Mouse (Mus musculus) forebrain, embryonic 12.5 days (tissue): ENCODE measurements around the gene Eps8l1. TPM values are rescaled to one million over a fixed set of nuclear protein-coding genes. Genes with fewer than 3 reads are reported as not detected.

ENCODE experiments used
- microRNA-seq: library from miRNA; unstranded; fragments of <30 nt; microRNA quantifications from one replicate; pipeline ENCODE4, GENCODE M21; 2017
- polyA plus RNA-seq: library from polyadenylated mRNA; unstranded; fragments of >200 nt; fragmentation: Nextera tagmentation; extraction: Ambion mirVana; gene quantifications from 2 replicates; pipeline ENCODE4 v1.2.1, GENCODE M21; 2016

Gene Eps8l1
- polyA plus RNA-seq, 1 experiment from 2014 or later = 4.1 TPM

Small RNAs within 50 kb of the gene (microRNA-seq; reads per million reads assigned to microRNA genes)
- gene Gm24605 = not detected

Other genes with a start within 250 kb of the Eps8l1 start
- not detected in 2 replicates for gene Lilra5, start 222.9 kb upstream of the Eps8l1 start, polyA plus RNA-seq
- not detected in 2 replicates for gene Ncr1, start 123.0 kb upstream of the Eps8l1 start, polyA plus RNA-seq
- gene Gp6, start 62.9 kb upstream of the Eps8l1 start, polyA plus RNA-seq = 0.09 and 0.49 TPM in 2 replicates
- gene Rdh13, start 15.0 kb upstream of the Eps8l1 start, polyA plus RNA-seq = 26.5 and 26.7 TPM in 2 replicates
- 54.6 and 59.7 TPM in 2 replicates for gene Ppp1r12c, start 41.0 kb downstream of the Eps8l1 start, polyA plus RNA-seq
- gene Tnnt1, start 55.7 kb downstream of the Eps8l1 start, polyA plus RNA-seq = 5.6 and 8.3 TPM in 2 replicates
- 2.2 and 2.4 TPM in 2 replicates for gene Tnni3, start 63.6 kb downstream of the Eps8l1 start, polyA plus RNA-seq
- gene Dnaaf3, start 71.8 kb downstream of the Eps8l1 start, polyA plus RNA-seq = 1.7 and 2.9 TPM in 2 replicates
- gene Syt5, start 86.9 kb downstream of the Eps8l1 start, polyA plus RNA-seq = 34.6 and 35.2 TPM in 2 replicates
- not detected in 2 replicates for gene Ptprh, start 143.4 kb downstream of the Eps8l1 start, polyA plus RNA-seq
- 3.7 and 5.1 TPM in 2 replicates for gene Tmem86b, start 170.7 kb downstream of the Eps8l1 start, polyA plus RNA-seq
- gene Ppp6r1, start 198.3 kb downstream of the Eps8l1 start, polyA plus RNA-seq = 15.4 and 25.3 TPM in 2 replicates
- 112 and 114 TPM in 2 replicates for gene Hspbp1, start 224.4 kb downstream of the Eps8l1 start, polyA plus RNA-seq
- 3.6 and 3.8 TPM in 2 replicates for gene Brsk1, start 229.9 kb downstream of the Eps8l1 start, polyA plus RNA-seq